Mouse (Mus musculus): Measurements from ENCODE around the gene Hes6. TPM values are rescaled to one million over a fixed set of nuclear protein-coding genes. Genes with fewer than 3 reads are reported as not detected.

Gene Hes6
- total RNA-seq, 1 experiment from 2014 or later = 18.4 TPM

- no peak for ATAC-seq (replicated peaks in 1 of 2; ENCODE audit: insufficient read depth in 1 of 2, low FRiP score in 2 of 2, low TSS enrichment in 1 of 2, low read depth in 1 of 2, poor library complexity in 2 of 2, severe bottlenecking in 2 of 2)
Observed at GRCm38 (mm10) chr1:91446060-91446459, 32.2 kb upstream of the Hes6 start.

- ATAC-seq (replicated peaks in 1 of 2; ENCODE audit: insufficient read depth in 1 of 2, low FRiP score in 2 of 2, low TSS enrichment in 1 of 2, low read depth in 1 of 2, poor library complexity in 2 of 2, severe bottlenecking in 2 of 2) = no peak
Observed at GRCm38 (mm10) chr1:91444841-91445830, 31.3 kb upstream of the Hes6 start.

- no peak for ATAC-seq (replicated peaks in 1 of 2; ENCODE audit: insufficient read depth in 1 of 2, low FRiP score in 2 of 2, low TSS enrichment in 1 of 2, low read depth in 1 of 2, poor library complexity in 2 of 2, severe bottlenecking in 2 of 2)
Observed at GRCm38 (mm10) chr1:91442350-91442990, 28.6 kb upstream of the Hes6 start.

GRCm38 (mm10) chr1:91441855-91442254 is 28.0 kb upstream of the Hes6 start:
- no peak for ATAC-seq (replicated peaks in 1 of 2; ENCODE audit: insufficient read depth in 1 of 2, low FRiP score in 2 of 2, low TSS enrichment in 1 of 2, low read depth in 1 of 2, poor library complexity in 2 of 2, severe bottlenecking in 2 of 2)

- no peak for ATAC-seq (replicated peaks in 1 of 2; ENCODE audit: insufficient read depth in 1 of 2, low FRiP score in 2 of 2, low TSS enrichment in 1 of 2, low read depth in 1 of 2, poor library complexity in 2 of 2, severe bottlenecking in 2 of 2)
Observed at GRCm38 (mm10) chr1:91439776-91440175, 25.9 kb upstream of the Hes6 start.

GRCm38 (mm10) chr1:91437573-91437972 is 23.7 kb upstream of the Hes6 start:
- ATAC-seq (replicated peaks in 1 of 2; ENCODE audit: insufficient read depth in 1 of 2, low FRiP score in 2 of 2, low TSS enrichment in 1 of 2, low read depth in 1 of 2, poor library complexity in 2 of 2, severe bottlenecking in 2 of 2) = peak; percentile 28 to 49; a peak in 2 of 4 replicates

GRCm38 (mm10) chr1:91437083-91437400 is 23.2 kb upstream of the Hes6 start:
- no peak for ATAC-seq (replicated peaks in 1 of 2; ENCODE audit: insufficient read depth in 1 of 2, low FRiP score in 2 of 2, low TSS enrichment in 1 of 2, low read depth in 1 of 2, poor library complexity in 2 of 2, severe bottlenecking in 2 of 2)

DNA sequence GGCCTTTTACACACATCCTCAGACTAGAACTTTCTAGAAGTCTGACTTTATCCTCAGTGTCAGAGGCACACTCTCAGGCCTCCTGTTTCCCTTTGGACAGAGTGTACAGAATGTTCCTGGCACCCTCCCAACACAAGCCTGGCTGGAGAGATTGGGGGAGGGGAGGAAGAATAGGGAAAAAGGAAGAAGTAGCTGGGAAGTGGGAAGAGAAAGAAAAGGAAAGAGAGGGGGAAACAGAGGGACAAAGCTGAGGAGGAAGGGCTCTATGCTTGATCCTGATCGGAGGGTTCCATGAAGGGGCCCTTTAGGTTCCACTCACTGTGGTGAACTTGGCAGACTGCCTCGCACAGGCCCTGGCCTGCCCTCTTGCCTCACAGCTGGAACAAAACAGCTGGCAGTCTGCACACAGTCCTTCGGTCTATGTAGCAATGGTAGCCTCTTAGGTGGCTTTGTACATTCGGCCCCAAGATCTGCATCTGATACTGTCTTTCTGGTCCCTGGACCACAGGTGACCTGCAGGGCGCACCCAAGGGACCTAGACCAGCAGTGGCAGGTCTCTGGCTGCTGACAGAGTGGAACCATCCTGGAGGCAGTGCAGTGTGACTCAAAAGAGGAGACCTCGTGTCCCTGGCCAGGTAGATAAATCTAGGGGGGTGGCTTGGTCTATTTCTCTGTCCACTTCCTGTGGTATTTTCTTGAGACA is 22.7 kb upstream of the Hes6 start:
- peak; percentile 54 to 65 for ATAC-seq (replicated peaks in 1 of 2; ENCODE audit: insufficient read depth in 1 of 2, low FRiP score in 2 of 2, low TSS enrichment in 1 of 2, low read depth in 1 of 2, poor library complexity in 2 of 2, severe bottlenecking in 2 of 2)

DNA sequence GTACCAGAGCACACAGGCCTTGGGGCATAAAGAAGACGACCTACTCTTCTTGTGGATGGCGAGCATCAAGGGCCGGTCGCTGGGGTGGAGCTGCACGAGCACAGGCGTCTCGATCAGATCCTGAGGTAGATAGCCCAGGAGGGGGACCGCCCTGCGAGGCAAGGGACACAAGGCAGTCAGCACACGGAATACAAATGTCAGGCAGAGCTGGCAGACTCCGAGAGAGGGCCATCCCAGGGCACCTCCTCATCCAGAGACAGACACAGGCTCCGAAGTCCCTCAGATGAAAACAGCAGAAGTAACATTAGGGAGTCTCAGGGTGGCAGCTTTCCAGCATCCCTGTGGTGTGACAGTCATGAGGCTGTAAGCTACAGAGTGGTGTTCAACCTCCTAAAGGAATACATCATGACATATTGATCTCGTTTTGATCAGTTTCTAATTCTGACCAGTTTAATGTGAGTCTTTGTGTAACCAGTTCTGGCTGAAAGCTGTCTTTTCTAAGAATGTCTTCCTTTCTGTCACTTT is 21.8 kb upstream of the Hes6 start:
- no peak for ATAC-seq (replicated peaks in 1 of 2; ENCODE audit: insufficient read depth in 1 of 2, low FRiP score in 2 of 2, low TSS enrichment in 1 of 2, low read depth in 1 of 2, poor library complexity in 2 of 2, severe bottlenecking in 2 of 2)

- no peak for ATAC-seq (replicated peaks in 1 of 2; ENCODE audit: insufficient read depth in 1 of 2, low FRiP score in 2 of 2, low TSS enrichment in 1 of 2, low read depth in 1 of 2, poor library complexity in 2 of 2, severe bottlenecking in 2 of 2)
Observed at GRCm38 (mm10) chr1:91434905-91435304, 21.1 kb upstream of the Hes6 start.

GRCm38 (mm10) chr1:91430761-91431160 is 16.9 kb upstream of the Hes6 start:
- ATAC-seq (replicated peaks in 1 of 2; ENCODE audit: insufficient read depth in 1 of 2, low FRiP score in 2 of 2, low TSS enrichment in 1 of 2, low read depth in 1 of 2, poor library complexity in 2 of 2, severe bottlenecking in 2 of 2) = no peak

GRCm38 (mm10) chr1:91429212-91429611 is 15.4 kb upstream of the Hes6 start:
- ATAC-seq (replicated peaks in 1 of 2; ENCODE audit: insufficient read depth in 1 of 2, low FRiP score in 2 of 2, low TSS enrichment in 1 of 2, low read depth in 1 of 2, poor library complexity in 2 of 2, severe bottlenecking in 2 of 2) = no peak

DNA sequence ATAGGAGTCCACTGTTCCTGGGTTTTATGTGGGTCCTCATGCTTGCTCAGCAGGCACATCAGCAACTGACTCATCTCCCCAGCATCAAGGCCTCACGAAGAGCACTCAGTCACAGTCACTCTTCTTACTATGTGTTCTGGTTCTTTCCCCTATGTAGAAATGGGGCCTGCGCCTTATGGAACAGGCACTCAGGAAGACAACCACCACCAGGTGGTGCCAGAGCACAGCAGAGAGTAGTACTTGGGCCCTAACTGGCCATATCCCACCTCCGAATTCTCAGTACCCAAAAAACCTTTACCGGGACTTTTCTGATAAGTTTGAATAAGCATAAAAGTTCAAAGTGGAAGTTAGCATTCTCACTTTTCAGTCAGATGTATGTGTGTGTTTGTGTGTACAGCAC is 14.8 kb upstream of the Hes6 start:
- peak; percentile 75 to 76; a peak in 2 of 4 replicates for ATAC-seq (replicated peaks in 1 of 2; ENCODE audit: insufficient read depth in 1 of 2, low FRiP score in 2 of 2, low TSS enrichment in 1 of 2, low read depth in 1 of 2, poor library complexity in 2 of 2, severe bottlenecking in 2 of 2)

DNA sequence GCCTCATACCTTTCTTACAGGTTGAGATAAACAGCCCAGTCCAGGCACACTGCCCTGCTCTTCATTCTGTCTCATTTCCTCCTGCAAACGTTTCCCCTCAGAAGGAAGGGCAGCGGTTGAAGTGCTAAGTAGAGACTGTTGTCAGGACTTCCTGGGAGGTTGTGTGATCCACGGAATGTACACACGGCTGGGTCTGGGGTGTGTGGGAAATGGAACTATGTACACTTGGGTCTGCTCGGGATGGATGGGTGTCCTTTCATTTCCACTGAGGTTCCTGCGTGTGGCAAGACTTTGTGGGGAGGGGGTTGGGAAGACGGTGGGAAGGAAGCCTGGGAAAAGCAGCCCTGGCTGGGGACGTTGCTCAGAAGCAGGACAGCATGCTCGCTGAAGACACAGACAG is 12.6 kb upstream of the Hes6 start:
- ATAC-seq (replicated peaks in 1 of 2; ENCODE audit: insufficient read depth in 1 of 2, low FRiP score in 2 of 2, low TSS enrichment in 1 of 2, low read depth in 1 of 2, poor library complexity in 2 of 2, severe bottlenecking in 2 of 2) = no peak

DNA sequence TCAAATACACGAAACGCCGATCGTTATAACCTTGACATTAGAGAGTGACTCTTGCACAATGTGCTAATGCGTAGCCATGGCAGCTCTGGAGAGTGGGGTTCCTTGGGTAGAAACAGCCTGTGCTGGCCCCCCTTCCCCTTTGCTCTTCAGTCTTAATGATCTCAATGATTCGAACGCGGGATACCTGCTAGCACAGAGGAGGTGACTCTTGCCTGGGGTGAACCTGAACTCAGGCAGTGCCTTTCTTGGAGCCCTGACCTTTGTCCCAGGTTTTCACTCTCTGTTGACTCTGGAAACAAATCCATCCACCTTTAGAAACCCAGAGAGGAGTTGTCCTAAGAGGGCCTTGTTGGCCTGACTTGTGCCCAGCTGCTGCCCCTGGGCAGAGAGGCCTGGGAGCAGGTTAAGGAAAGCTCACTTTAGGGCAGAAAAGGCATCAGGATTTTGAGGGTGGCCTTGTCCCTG is 6.8 kb upstream of the Hes6 start:
- ATAC-seq (replicated peaks in 1 of 2; ENCODE audit: insufficient read depth in 1 of 2, low FRiP score in 2 of 2, low TSS enrichment in 1 of 2, low read depth in 1 of 2, poor library complexity in 2 of 2, severe bottlenecking in 2 of 2) = no peak

DNA sequence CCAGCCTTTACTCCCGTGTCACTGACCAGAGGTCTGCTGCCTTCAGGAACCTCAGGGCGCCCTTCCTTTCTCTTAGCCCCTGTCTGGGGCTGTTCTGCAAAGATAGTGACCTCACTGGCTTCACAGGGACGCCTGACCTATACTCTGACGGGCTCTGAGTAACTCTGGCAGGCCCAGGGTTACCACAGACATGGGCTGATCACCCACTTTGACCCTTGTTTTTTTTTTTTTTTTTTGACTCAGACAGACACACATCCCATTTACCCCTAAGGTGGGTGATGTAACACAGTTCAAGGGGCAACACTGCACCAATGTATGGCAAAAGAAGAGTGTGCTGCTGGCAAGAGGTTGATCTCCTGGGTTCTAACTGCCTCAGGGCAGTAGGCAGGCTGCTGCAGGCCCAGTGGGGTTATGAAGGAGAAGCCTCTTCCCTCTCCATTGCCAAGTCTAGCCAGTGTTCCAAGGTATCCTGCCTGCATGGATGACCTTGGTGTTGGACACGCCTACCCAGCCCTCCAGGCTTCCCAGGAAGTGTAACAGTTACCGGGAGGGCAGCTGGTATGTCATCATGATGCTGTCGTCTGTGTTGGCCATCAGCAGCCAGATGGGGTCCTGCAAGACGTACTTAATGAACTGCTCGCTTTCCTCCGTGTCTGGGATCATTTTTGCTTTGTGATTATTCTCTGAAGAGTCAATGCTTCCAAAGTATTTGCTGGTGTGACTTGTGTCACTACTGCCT is 6.2 kb upstream of the Hes6 start:
- no peak for ATAC-seq (replicated peaks in 1 of 2; ENCODE audit: insufficient read depth in 1 of 2, low FRiP score in 2 of 2, low TSS enrichment in 1 of 2, low read depth in 1 of 2, poor library complexity in 2 of 2, severe bottlenecking in 2 of 2)

DNA sequence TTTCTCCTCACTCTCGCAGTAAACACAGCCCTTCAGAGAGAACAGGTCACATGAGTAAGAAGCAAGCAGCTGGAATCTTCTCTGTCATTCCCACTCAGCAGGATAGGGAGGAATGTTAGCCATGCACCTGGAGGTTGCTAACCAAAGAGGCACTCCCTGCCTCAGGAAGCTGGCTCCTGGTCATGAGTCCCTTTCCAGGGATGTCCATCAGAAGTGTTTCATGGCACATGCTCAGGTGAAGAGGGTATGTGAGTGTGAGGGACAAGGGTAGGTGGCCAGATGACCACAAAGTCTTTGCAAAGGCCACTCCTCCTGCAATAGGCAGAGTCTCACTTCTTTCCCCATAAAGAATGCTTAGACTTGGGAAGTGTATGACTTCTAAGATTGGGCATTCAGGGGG is 4.2 kb upstream of the Hes6 start:
- no peak for ATAC-seq (replicated peaks in 1 of 2; ENCODE audit: insufficient read depth in 1 of 2, low FRiP score in 2 of 2, low TSS enrichment in 1 of 2, low read depth in 1 of 2, poor library complexity in 2 of 2, severe bottlenecking in 2 of 2)
